19 mouse cellular contexts compared by ENCODE assay signal in the genomic region with DNA sequence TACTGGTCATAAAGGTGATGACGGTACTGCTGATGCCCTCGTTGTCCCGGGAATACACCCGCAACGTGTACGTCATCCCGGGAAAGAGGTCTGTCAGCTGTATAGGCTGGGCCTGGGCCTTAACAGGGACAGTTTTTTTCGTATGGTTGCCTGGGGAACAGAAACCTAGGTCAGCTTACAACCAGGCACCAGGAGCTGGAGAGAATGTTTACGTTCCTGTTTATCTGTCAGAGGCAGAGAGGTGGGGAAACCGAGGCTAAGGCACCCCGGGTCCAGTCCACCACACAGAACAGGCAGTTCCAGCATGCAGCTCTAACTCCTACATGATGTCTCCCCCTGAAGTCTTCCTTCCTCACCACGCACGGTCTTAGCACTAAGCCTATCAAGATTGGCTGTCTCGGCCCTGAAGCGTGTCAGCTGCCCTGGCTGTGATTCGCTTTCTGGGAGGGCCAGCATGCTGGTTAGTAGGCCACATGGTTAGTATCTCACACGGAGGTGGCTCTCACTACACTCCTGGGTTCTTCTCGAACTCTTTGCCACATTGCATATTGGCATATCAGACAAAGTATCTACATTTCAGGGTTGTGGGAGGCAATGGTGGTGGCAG. TPM values are rescaled to one million over a fixed set of nuclear protein-coding genes. Genes with fewer than 3 reads are reported as not detected.
A peak's percentile ranks its signal among the peaks of the same experiment; 100 is the strongest.
DNase-seq lines count a peak whose midpoint lies in the region; ATAC-seq and TF ChIP-seq lines count a peak whose summit lies in the region.
"Had no signal": no experiment of that assay in that cellular context is flagged by ENCODE, and none has a peak within 500 bp of the region (broad histone marks: within the 10 kb centered on the region; RNA-seq: fewer than 3 reads in every experiment).

No protein-coding gene starts in this region.

- H3K4me3 ChIP-seq in neural tube, embryonic 12.5 days: no peak overlapping the region
- H3K4me3 ChIP-seq in hindbrain, embryonic 10.5 days: no peak overlapping the region
- H3K4me3 ChIP-seq in midbrain, embryonic 12.5 days: no peak overlapping the region
- no peak overlapping the region for H3K4me3 ChIP-seq in cerebellum, adult 2 months (replicated peaks; ENCODE audit: insufficient read depth, low read depth, low read length)
- H3K4me3 ChIP-seq: heart, adult 2 months; intestine, embryonic 15.5 days; liver, embryonic 12.5 days; stomach, embryonic 15.5 days had no signal

- H3K4me1 ChIP-seq in neural tube, embryonic 12.5 days: peaks cover 41% of the 10 kb centered on the region
- peaks cover 91% of the 10 kb centered on the region for H3K4me1 ChIP-seq in hindbrain, embryonic 10.5 days (replicated peaks)
- H3K4me1 ChIP-seq in midbrain, embryonic 12.5 days: peaks cover 72% of the 10 kb centered on the region
- peaks cover 24% of the 10 kb centered on the region for H3K4me1 ChIP-seq in cerebellum, adult 2 months (ENCODE audit: control insufficient read depth, insufficient read depth, low read length)
- H3K4me1 ChIP-seq: liver, embryonic 12.5 days; stomach, embryonic 15.5 days had no signal

- 0 out of 2 replicates have a peak overlapping the region, but pooled peaks have one; percentile 12 for H3K4me2 ChIP-seq in neural tube, embryonic 12.5 days (replicated peaks)
- peak overlapping the region; percentile 23; the same call in 1 of the 2 replicates for H3K4me2 ChIP-seq in midbrain, embryonic 12.5 days (replicated peaks)
- H3K4me2 ChIP-seq: intestine, embryonic 15.5 days; liver, embryonic 12.5 days; stomach, embryonic 15.5 days had no signal

- TF ChIP-seq CTCF in cerebellum, adult 2 months (IDR thresholded peaks at IDR 0.05; ENCODE audit: borderline replicate concordance, insufficient read depth, low read depth, low read length): no peak

- H3K9me3 ChIP-seq in neural tube, embryonic 12.5 days: no peaks in the 10 kb centered on the region
- no peaks in the 10 kb centered on the region for H3K9me3 ChIP-seq in hindbrain, embryonic 10.5 days
- no peaks in the 10 kb centered on the region for H3K9me3 ChIP-seq in midbrain, embryonic 12.5 days
- H3K9me3 ChIP-seq: intestine, embryonic 15.5 days; liver, embryonic 12.5 days; stomach, embryonic 15.5 days had no signal

- H3K27me3 ChIP-seq in neural tube, embryonic 12.5 days (replicated peaks): no peaks in the 10 kb centered on the region
- no peaks in the 10 kb centered on the region for H3K27me3 ChIP-seq in hindbrain, embryonic 10.5 days (ENCODE audit: insufficient read depth, poor library complexity, severe bottlenecking)
- H3K27me3 ChIP-seq in midbrain, embryonic 12.5 days: no peaks in the 10 kb centered on the region
- H3K27me3 ChIP-seq in cerebellum, adult 2 months (ENCODE audit: control insufficient read depth, insufficient read depth, low read length): no peaks in the 10 kb centered on the region
- H3K27me3 ChIP-seq: intestine, embryonic 15.5 days; liver, embryonic 12.5 days; Patski; stomach, embryonic 15.5 days had no signal

- DNase-seq in neural tube, embryonic 10.5 days (ENCODE audit: extremely low spot score, low spot score): no peak
- no peak for DNase-seq in hindbrain, embryonic 10.5 days (ENCODE audit: low spot score)
- no peak for DNase-seq in gastrocnemius, postnatal 4 days (ENCODE audit: low spot score in 2 of 2)
- DNase-seq in ovary, postnatal 36 days (ENCODE audit: low spot score): no peak
- DNase-seq in adipocyte (ENCODE audit: low spot score): no peak
- no peak for DNase-seq in cerebellum, adult 2 months
- DNase-seq: adrenal gland, adult 2 months; heart, adult 2 months; kidney, postnatal 25 days; layer of hippocampus, postnatal 36 days; left cerebral cortex, postnatal 4 days; thymus, postnatal 25 days had no signal

- ATAC-seq in neural tube, embryonic 12.5 days (ENCODE audit: low FRiP score, low read depth): 0 out of 2 replicates have a peak, but pooled peaks have one; percentile 3
- ATAC-seq in midbrain, embryonic 12.5 days (ENCODE audit: low FRiP score, low read depth): peak; percentile 27; the same call in 1 of the 2 replicates
- ATAC-seq: intestine, embryonic 15.5 days; liver, embryonic 12.5 days; Patski had no signal

- H3K36me3 ChIP-seq in neural tube, embryonic 12.5 days: peaks cover 5% of the 10 kb centered on the region; the same call in 1 of the 2 replicates
- no peaks in the 10 kb centered on the region for H3K36me3 ChIP-seq in hindbrain, embryonic 10.5 days
- no peaks in the 10 kb centered on the region for H3K36me3 ChIP-seq in midbrain, embryonic 12.5 days
- H3K36me3 ChIP-seq: intestine, embryonic 15.5 days; liver, embryonic 12.5 days; stomach, embryonic 15.5 days had no signal

- H3K9ac ChIP-seq in neural tube, embryonic 12.5 days: no peak overlapping the region
- H3K9ac ChIP-seq in midbrain, embryonic 12.5 days (replicated peaks): no peak overlapping the region; the same call in 1 of the 2 replicates
- H3K9ac ChIP-seq: intestine, embryonic 15.5 days; liver, embryonic 12.5 days; stomach, embryonic 15.5 days had no signal

- H3K27ac ChIP-seq in neural tube, embryonic 12.5 days: peak overlapping the region; percentile 28
- H3K27ac ChIP-seq in hindbrain, embryonic 10.5 days: peak overlapping the region; percentile 82
- peak overlapping the region; percentile 95 for H3K27ac ChIP-seq in midbrain, embryonic 12.5 days (replicated peaks)
- no peak overlapping the region for H3K27ac ChIP-seq in cerebellum, adult 2 months (ENCODE audit: insufficient read depth, low read length)
- H3K27ac ChIP-seq: heart, adult 2 months; intestine, embryonic 15.5 days; liver, embryonic 12.5 days; stomach, embryonic 15.5 days had no signal

- 87% methylated on average over 18 of the region's 18 CpGs for WGBS in neural tube, embryonic 12.5 days
- 84% methylated on average over 18 of the region's 18 CpGs for WGBS in hindbrain, embryonic 10.5 days
- WGBS in midbrain, embryonic 12.5 days: 58% methylated on average over 18 of the region's 18 CpGs
- 73% methylated on average over 18 of the region's 18 CpGs for WGBS in cerebellum, adult 2 months

- no peak for TF ChIP-seq POLR2A in cerebellum, adult 2 months (IDR thresholded peaks at IDR 0.05; ENCODE audit: borderline replicate concordance, insufficient read depth, low read length)

RNA-seq across cellular contexts. Expression of a gene that starts 40.0 kb away (rescaled TPM):
- polyA plus RNA-seq in neural tube, embryonic 12.5 days (2016; fragmentation: Nextera tagmentation; extraction: Ambion mirVana): 82.3 and 104 TPM in 2 replicates
- 41.2 and 87.6 TPM in 2 replicates for polyA plus RNA-seq in hindbrain, embryonic 10.5 days (2016; fragmentation: Nextera tagmentation; extraction: Ambion mirVana)
- polyA plus RNA-seq in midbrain, embryonic 12.5 days (2016; fragmentation: Nextera tagmentation; extraction: Ambion mirVana): 109 and 112 TPM in 2 replicates
- under 1 TPM; 0.12 to 0.18 TPM for total RNA-seq in gastrocnemius, postnatal 4 days (2021)
- polyA plus RNA-seq in cerebellum, adult 2 months (2012; rRNA removed): 165 and 168 TPM in 2 replicates
- total RNA-seq: adrenal gland, adult 2 months; monocyte, adult 5-6 weeks had no signal
